Mouse (Mus musculus) large intestine, adult 2 months (tissue): ENCODE measurements around the gene Zfp62. TPM values are rescaled to one million over a fixed set of nuclear protein-coding genes. Genes with fewer than 3 reads are reported as not detected.

Source experiments
- DNase-seq: peaks from one replicate; pipeline ENCODE4 v3.0.0-alpha.2; 2012; ENCODE audit warnings: low read depth, low spot score
- WGBS: fragments of 180-500 bp; shearing (Covaris S2); methylation state at CpG from one replicate; pipeline ENCODE4 v1.1.7; 2018; 5-methylcytosine and 5-hydroxymethylcytosine counted together
- polyA plus RNA-seq: library from polyadenylated mRNA; depleted of rRNA; stranded (reverse); fragments of >200 nt; gene quantifications from 2 replicates; pipeline ENCODE4 v1.2.3, GENCODE M21; 2012; rRNA removed

The Zfp62 gene
- polyA plus RNA-seq, 1 experiment, result 1.1 TPM

DNA sequence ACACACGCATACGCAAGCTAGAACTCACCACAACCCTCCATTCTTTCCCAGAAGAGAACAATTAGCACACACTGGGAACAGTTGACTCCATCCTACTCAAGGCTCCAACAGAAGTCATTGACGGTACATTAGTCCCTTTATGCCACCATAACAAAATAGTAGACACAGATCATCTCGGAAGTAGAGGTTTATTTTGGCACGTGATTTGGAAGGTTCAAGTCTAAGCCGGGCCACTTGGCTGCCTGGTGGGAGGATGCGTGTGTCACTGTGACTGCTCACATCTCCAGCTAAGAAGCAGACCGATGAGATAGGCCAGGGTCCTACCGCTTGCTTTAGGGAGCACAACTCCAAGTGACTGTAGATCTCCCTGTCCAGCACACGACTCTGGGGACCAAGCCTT lies 64.2 kb downstream of the Zfp62 start:
- no peak for DNase-seq
- WGBS, result 74% methylated on average over 10 of the region's 10 CpGs

DNA sequence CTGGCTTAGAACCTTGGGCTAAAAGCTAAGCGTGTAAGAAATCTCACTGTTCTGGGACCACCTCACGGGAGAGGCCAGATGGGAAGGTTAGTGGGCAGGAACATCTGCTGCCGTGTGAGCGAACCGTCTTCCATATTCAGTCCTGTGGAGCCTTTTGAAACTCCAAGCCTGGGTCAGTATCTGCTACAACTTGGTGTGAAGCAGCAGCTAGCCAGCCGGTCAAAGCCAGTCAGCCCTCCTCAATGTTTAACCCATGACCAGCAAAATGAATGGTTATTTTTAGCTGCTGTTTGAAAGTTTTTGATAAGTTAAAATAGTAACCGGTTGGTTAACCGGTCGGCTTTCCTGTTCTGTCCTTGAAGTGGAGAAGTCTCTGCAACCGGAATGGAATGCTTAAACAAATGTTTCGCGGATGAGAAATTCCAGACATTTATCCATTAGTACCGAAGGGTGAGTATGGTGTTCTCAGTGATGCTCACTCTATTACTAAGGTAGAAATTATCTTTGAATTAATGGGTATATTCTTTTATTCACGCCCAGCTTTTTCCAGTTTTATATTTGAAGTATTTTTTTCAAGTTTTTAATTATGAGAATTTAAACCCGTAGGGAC lies 65.0 kb downstream of the Zfp62 start:
- 71% methylated on average over 15 of the region's 15 CpGs for WGBS
- DNase-seq, result no peak

Other genes with a start within 250 kb of the Zfp62 start
- 0.63 and 1.6 TPM in 2 replicates for gene Olfr56, start 224.4 kb upstream of the Zfp62 start, polyA plus RNA-seq
- 0.86 and 2.9 TPM in 2 replicates for gene 9930111J21Rik1, start 223.9 kb upstream of the Zfp62 start, polyA plus RNA-seq
- 0.27 and 1.3 TPM in 2 replicates for gene Gm12185, start 211.1 kb upstream of the Zfp62 start, polyA plus RNA-seq
- 2.7 and 3.4 TPM in 2 replicates for gene Tgtp1, start 209.1 kb upstream of the Zfp62 start, polyA plus RNA-seq
- gene 9930111J21Rik2, start 152.1 kb upstream of the Zfp62 start, polyA plus RNA-seq, result 0.42 and 1.9 TPM in 2 replicates
- 20.1 and 21.4 TPM in 2 replicates for gene Tgtp2, start 139.1 kb upstream of the Zfp62 start, polyA plus RNA-seq
- gene Ifi47, start 126.7 kb upstream of the Zfp62 start, polyA plus RNA-seq, result 26.9 and 30.2 TPM in 2 replicates
- gene Olfr1396, start 88.4 kb upstream of the Zfp62 start, polyA plus RNA-seq, result not detected in 2 replicates
- gene Olfr1395, start 61.0 kb upstream of the Zfp62 start, polyA plus RNA-seq, result not detected in 2 replicates
- not detected in 2 replicates for gene Olfr1394, start 48.9 kb upstream of the Zfp62 start, polyA plus RNA-seq
- 0.10 and 0.30 TPM in 2 replicates for gene Btnl9, start 16.1 kb upstream of the Zfp62 start, polyA plus RNA-seq
- gene Mgat1, start 40.9 kb downstream of the Zfp62 start, polyA plus RNA-seq, result 120 and 150 TPM in 2 replicates
- 0.19 and 0.32 TPM in 2 replicates for gene Olfr1393, start 75.0 kb downstream of the Zfp62 start, polyA plus RNA-seq
- 0.18 and 0.29 TPM in 2 replicates for gene Olfr1392, start 82.0 kb downstream of the Zfp62 start, polyA plus RNA-seq
- gene Olfr10, start 101.4 kb downstream of the Zfp62 start, polyA plus RNA-seq, result not detected in 2 replicates
- not detected in 2 replicates for gene Olfr1391, start 119.5 kb downstream of the Zfp62 start, polyA plus RNA-seq
- not detected in 2 replicates for gene Olfr1390, start 131.9 kb downstream of the Zfp62 start, polyA plus RNA-seq
- gene Olfr1389, start 219.8 kb downstream of the Zfp62 start, polyA plus RNA-seq, result not detected in 2 replicates
- gene Olfr1388, start 233.3 kb downstream of the Zfp62 start, polyA plus RNA-seq, result 0.31 and 1.8 TPM in 2 replicates